Mouse (Mus musculus) right cerebral cortex, postnatal 36 days (tissue): ENCODE results near the gene Crygn.
A peak's percentile ranks its signal among the peaks of the same experiment; 100 is the strongest.

Experiments
- DNase-seq, 2 experiments: peaks; one replicate each; pipeline ENCODE4 v3.0.0; 2022; ENCODE audit warnings: low spot score in 2 of 2, mixed read lengths in 1 of 2

Gene Crygn

DNA sequence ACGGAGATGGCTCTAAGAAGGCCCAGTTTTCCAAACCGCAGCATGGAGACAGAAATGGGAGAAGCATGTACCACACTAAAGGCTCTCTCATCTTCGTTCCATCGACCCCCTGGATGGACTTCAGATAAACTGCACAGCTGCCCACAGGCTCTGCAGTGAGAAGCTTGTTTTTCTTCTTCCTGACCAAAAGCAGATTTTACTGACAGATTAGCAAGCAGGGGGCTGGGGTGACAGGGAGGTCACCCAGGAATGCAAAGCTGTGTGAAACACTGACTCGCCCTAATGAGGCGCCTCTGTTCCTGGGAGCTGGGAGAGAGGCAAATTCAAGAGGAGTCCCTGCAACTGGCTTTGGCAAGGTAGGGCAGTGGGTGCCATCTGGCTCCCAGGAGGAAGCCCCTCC, 10.3 kb downstream of the Crygn start:
- DNase-seq: no peak

DNA sequence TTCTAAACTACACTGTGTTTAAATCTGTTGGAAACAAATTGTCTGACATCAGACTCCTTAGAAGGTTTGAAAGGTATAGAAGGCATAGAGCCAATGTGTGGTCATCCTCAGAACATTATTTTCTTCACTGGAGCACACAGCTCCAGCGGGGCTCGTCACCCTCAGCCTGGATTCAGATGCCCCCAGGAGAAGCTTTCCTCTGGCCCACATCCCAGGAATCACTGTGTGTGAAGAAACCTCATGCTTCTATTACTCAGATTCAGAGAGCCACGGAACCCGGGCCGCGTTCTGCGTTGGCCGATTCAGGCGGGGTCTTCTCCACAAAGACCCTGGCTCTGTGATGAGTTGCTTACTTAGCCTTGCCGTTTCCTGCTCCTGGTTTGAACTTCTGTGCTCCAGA, 13.9 kb downstream of the Crygn start:
- no peak for DNase-seq

DNA sequence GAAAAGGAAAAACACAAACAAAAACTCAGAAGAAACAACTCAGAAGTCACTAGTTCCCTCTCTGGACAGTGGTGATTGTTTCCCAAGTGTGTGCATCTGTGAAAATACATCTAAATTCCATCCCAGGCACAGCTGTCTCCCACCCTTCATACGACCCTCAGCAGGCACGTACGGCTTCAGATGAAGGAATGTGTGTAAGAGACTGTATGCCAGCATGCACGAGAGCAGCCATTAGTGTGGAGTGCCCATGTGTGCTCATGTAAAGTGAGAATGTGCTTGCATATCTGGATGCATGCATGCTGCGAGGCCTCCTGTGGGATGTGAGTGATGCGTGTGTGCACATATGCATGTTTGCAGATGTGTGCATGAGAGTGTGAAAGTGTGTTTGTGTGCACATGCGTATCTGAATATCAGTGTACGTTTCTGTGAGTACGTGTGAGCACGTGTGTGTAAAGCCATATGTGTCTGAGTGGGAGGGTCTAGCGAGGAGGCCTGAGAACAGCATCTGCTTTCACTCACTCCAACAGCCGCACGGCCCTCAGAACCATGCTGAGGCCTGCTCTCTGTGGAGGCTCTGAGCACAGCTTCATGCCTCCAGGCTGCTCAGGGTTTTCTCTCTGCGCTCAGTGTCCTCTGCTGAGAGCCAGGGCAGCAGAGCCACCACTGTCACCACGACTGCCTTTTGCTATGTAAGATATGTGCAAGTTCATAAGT, 16.5 kb downstream of the Crygn start:
- no peak for DNase-seq

- DNase-seq: peak in 1 of 2 experiments; percentile 14
Observed at GRCm38 (mm10) chr5:24739141-24739753, 18.6 kb downstream of the Crygn start.

GRCm38 (mm10) chr5:24738517-24738916, 19.3 kb downstream of the Crygn start:
- DNase-seq: no peak

DNA sequence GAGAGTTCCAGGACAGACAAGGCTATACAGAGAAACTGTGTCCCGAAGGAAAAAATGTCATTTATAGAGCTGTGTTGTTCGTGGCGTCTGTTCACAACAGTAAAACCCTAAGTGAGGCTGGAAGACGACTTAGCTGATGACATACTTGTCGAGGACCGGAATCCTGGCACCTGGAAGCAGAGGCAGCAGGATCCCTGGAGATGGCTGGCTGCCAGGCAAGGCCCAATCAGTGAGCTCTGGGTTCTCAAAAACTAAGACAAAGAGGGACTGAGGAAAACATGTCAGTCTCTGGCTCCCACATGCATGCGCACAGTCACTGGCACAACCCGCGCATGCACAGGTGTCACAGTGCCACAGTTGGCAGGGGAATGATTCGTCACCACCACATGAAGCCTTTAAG, 20.2 kb downstream of the Crygn start:
- DNase-seq: no peak

DNA sequence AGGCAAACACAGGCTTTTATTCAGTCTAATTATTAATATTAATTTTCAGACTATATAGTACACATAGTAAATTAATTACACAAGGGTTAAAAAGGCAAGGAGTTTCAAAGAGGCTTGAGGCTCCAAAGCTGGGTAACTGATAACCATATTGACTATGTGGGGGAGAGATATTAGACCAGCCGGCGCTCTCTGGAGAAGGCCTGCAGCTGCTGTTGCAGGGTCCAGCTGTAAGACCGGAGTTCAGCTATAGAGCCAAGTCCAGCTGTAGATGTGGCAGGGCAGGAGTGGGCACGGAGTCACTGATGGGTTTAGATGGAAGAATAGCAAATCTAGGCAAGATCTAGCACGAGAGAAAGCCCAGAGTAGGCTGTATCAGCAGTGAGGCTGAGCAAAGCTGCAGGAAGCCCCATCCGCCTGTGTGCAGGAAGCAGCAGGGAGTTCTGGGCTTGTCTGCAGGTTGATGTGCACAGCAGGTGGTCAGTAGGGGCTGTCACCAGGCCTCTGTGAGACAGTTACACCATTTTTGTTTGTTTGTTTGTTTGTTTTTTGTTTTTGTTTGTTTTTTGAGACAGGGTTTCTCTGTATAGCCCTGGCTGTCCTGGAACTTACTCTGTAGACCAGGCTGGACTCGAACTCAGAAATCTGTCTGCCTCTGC, 23.9 kb downstream of the Crygn start:
- no peak for DNase-seq

DNA sequence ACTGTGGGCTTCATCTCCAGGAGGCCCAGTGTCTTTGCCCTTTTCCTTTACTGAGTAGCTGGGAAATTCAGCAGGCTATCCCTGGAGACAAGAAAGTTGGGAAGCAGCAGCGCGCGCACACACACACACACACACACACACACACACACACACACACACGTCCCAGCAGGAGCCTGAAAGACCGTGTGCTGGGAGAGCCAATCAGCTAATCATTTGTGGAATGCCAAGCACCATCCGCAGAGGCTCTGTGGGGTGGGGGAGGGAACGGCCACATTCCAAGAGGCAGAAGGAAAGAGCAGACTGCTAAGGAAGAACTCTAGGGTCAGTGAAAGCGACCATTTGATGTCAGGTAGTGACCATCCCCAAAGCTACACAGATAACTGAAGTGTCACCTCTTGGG, 24.7 kb downstream of the Crygn start:
- DNase-seq: no peak

DNA sequence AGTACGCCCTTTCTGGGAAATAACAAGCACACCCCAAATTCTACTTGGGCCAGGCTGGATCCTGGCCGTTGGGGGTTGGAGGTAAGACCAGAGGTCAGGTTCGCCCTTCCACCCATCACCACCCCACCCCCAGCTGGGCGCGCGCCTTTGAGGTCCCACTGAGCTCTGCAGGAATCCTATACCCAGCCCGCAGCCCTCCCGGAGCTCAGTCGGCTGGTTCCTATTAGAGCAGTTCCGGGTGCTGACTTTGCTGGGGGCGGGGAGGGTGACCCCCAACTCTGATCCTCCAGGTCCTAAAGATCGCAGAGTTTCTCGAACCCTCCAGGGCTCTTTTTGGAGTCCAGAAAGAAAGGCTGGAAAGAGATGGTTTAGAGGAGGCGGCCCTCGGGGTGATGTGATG, 26.8 kb downstream of the Crygn start:
- no peak for DNase-seq

GRCm38 (mm10) chr5:24730488-24730871, 27.3 kb downstream of the Crygn start, which contains the start of gene Wdr86:
Gene Wdr86 (minus strand): TSS chr5:24730727.
- no peak for DNase-seq

- DNase-seq: no peak
Observed at GRCm38 (mm10) chr5:24729797-24730487, 27.9 kb downstream of the Crygn start.

- no peak for DNase-seq
Observed at GRCm38 (mm10) chr5:24726901-24727836, 30.6 kb downstream of the Crygn start.

DNA sequence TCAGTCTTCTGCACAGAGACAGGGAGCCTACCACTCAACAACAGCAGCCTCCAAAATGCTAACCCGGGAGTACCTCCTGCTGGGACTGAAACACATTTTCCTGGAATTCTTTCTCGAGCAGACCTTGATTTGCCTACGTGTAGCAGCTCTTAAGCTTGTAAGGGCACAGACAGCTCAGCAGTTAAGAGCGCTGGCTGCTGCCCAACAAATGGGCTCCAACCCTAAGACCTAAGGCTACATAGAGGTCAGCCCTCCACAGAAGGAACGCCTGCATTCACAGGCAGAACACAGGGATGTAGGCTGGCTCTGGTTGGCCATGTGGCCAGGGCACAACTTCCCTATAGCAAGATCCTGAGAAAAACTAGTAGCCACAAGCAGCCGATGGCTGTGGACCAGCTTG, 31.9 kb downstream of the Crygn start:
- no peak for DNase-seq

- no peak for DNase-seq
Observed at GRCm38 (mm10) chr5:24724805-24725204, 33.0 kb downstream of the Crygn start.

- no peak for DNase-seq
Observed at GRCm38 (mm10) chr5:24724270-24724634, 33.6 kb downstream of the Crygn start.

DNA sequence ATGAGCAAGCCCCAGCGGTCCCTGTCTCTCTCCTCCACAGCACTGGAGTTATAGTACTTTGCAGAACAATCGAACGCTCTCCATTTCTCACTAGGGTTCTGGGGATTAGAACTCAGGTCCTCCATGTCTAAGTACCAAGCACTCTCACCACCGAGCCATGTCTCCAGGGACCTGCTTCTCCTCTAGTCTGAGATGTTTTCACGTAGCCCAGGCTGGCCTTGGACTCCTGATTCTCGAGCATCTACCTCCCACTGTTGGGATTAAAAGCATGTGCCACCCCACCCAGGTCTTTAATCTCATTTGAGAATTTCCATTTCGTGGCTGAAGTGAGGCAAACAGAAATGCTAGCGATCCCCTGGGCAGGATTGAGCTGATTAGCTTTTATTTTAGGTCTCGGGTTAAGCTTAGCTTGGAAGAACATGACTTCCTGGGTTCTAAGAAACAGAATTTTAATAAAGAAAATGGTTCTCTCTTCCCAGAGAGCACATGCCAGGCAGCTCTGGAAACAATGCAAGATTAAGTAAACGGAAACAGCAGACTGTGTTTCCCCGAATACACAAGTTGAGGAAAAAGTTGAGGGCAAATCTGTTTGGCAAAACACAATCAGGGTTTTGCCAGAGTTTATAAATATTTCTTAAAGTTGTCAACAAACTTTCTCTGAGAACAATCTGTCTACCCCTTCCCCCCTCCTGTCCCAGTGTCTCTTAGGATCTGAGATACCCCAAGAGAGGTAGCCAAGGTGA, 34.1 kb downstream of the Crygn start:
- no peak for DNase-seq

DNA sequence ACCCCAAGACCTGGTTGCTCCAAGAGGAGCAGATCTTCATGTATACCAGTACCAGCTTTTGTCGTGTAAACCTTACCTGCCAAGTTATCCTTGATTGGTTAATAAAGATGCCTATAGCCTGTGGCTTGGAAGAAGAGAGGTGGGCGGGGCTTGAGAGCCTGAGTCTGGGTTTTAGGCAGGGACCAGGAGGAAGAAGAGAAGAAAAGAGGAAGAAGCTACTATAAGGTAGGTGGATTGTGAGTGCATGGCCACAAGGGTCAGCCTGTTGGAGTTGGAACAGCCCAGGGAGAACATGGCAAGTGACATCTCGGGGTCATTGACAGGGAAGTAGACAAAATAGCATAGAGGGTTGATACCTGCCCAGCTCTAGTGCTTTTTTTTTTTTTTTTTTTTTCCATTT, 38.0 kb downstream of the Crygn start:
- DNase-seq: no peak

- no peak for DNase-seq
Observed at GRCm38 (mm10) chr5:24718076-24718475, 39.7 kb downstream of the Crygn start.

DNA sequence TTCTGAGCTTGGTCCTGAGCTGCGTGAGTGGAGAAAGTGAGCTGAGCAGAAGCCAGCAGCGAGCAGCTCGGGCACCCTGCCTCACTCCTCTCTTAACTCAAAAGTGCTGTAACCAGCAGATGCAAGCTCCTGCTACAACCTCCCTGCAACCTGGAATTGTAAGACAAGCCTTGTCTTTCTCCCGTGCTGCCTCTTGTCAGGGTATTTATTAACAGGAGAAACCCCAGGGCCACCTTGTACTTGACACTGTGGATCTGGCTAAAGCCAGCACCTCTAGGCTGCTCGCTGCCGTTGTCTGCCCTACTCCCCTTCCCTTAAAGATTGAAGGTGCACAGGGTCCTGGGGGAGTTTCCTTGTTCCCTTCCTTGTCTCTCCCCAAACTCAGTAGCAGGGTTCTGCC, 43.8 kb downstream of the Crygn start:
- DNase-seq: no peak

- DNase-seq: no peak
Observed at GRCm38 (mm10) chr5:24713199-24713598, 44.6 kb downstream of the Crygn start.

- no peak for DNase-seq
Observed at GRCm38 (mm10) chr5:24711615-24712014, 46.2 kb downstream of the Crygn start.
